Mouse (Mus musculus) CD8-positive naive resting alpha-beta T cell, adult 57 days (primary cell): ENCODE measurements around the gene Gm9964. TPM values are rescaled to one million over a fixed set of nuclear protein-coding genes. Genes with fewer than 3 reads are reported as not detected.

Experiments
- total RNA-seq: library from RNA; stranded (reverse); gene quantifications from one replicate; pipeline ENCODE4 v1.2.4, GENCODE M21; 2023

The Gm9964 gene
- total RNA-seq: 1.5 TPM

DNA sequence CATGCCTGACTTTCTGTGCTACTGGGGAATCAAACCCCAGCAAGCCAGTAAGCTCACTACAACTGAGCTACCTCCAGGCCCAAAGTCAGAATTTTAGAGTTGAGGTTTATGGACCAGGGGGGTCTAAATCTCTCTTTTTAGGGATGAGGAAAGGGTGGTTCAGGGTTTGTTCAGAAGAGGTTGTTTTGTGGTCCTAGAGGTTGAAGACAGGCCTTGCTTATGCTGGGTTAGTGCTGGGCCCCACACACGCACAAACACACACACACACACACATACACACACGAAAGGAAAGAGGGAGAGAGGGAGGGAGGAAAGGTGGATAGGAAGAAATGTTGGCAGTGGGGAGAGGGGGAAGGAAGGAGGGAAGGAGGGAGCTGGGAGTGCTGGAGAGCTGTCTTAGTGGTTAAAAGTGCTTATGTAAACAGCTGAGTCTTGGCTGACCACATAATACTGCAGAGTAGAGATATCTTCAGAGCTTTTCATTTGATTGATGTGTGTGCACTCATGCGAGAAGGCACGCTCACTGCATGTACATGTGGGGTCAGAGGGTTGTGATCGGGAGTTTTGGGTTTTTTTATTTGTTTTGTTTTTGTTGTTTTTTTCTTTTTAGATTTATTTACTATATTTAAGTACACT is at the start of gene Gm9964:
TSS of gene Gm9964 (minus strand) at position 51 of the 636 bp plus-strand sequence.

DNA sequence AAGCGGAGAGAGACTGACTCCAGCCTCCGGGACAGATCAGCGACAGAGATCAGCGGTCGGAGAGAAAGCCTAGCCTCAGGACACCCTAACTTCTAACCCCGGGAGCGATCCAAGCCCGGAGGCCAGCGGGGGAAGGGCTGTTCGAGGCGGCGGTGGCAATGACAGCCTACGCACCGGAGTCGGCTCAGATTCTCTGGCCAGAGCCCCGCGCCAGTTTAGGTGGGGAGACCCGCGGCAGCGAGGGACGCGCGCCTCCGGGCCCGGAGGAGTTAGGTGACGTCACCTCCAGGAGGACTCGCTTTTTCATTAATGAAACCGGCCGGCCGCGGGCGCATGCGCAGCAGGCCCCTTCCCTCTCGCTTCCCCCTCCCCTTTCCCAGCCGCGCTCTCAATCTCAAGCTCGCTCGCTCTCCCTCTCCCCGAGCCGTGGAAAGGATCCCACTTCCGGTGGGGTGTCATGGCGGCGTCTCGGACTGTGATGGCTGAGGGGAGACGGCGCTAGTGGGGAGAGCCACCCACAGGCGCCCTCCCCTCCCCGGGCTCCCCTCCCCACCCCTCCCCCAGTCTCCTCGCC is 42.6 kb upstream of the Gm9964 start, which contains the start of gene Nf1:
TSS of gene Nf1 (plus strand) at position 460 of the 574 bp plus-strand sequence.

DNA sequence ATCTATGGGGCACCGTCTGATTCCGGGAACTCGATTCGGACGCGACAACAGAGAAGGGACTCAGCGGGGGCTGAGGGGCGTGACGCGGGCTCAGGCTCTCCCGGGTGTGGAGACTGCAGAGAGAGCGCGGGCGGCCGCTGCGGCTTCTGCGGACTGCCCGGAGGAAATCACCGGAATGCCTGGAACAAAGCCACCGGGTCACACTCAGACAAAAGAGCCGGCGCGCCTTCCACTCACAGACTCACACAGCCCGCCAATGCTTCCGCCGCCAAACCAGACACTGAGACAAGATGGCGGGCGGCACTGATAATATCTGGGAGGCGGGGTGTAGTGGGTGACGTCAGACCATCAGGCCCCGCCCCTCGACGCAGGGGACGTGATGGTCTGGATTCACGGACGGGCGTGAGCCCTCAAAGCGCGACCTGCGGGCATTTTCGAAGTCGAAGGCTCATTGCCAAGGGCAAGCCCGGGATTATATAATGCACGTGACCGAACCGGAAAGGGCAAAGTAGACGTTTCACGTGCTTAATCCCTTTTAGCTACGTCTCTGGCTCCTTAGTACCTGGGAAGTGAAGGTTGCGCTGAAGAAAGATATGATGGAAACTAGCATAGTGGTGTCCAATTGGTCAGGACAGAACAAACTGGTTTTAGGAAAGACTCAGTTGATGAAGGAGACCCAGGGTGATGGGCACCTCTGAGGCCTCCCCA is 42.2 kb downstream of the Gm9964 start, which contains the start of gene Wsb1:
TSS of gene Wsb1 (minus strand) at position 281 of the 708 bp plus-strand sequence.

Other genes starting within 250 kb of the Gm9964 start
- 10.6 TPM for gene Ksr1, start 150.5 kb downstream of the Gm9964 start, total RNA-seq
- 123 TPM for gene Wsb1, start 42.2 kb downstream of the Gm9964 start, total RNA-seq
- 19.4 TPM for gene Nf1, start 42.8 kb upstream of the Gm9964 start, total RNA-seq
- 0.37 TPM for gene Omg, start 207.2 kb upstream of the Gm9964 start, total RNA-seq
- 98.3 TPM for gene Evi2b, start 226.9 kb upstream of the Gm9964 start, total RNA-seq
- gene Evi2, start 233.7 kb upstream of the Gm9964 start, total RNA-seq: 4.6 TPM
- 23.2 TPM for gene Evi2a, start 233.7 kb upstream of the Gm9964 start, total RNA-seq